Mouse (Mus musculus): ENCODE measurements around the gene Immp1l.

Gene Immp1l

GRCm38 (mm10) chr2:106002835-106003739, 98.6 kb downstream of the Immp1l start, which contains the start of gene Dnajc24:
Gene Dnajc24 (minus strand): TSS chr2:106003549.
- peak; percentile 97 for ATAC-seq (ENCODE audit: insufficient number of reproducible peaks, low FRiP score, low TSS enrichment)

DNA sequence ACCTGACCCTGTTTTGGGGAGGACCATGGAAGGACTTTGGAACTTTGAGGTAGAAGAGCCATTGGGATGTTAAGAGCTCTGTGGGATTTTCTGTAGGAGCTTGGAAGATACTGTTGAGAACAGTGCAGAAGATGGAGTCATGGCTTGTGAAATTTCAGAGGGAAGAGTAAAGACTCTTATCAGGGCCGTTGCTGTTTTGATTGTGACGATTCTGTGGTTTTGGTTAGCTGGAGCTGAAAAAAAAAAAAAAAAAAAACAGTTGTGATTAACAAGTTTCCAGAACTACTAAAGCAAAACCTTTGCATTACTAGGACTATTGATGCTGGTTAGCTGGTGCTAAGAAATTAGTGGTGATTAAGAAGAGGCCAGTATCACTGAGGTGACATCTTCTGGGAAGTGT, 104.0 kb downstream of the Immp1l start:
- ATAC-seq (ENCODE audit: insufficient number of reproducible peaks, low FRiP score, low TSS enrichment), result no peak

All from cerebellum, adult (tissue).